Mouse (Mus musculus) midbrain, embryonic 11.5 days (tissue): ENCODE measurements at regions not wholly inside any gene's neighbourhood (a gene's known extent, or its start where the extent isn't known, plus 50 kb on each side); places are given as distances from the start of the nearest gene placed in this dataset.

ENCODE experiments used
- ATAC-seq: fragments of 200-750 bp; cut with Nextera tagmentation; 2 replicates; pipeline ENCODE4 v1.8.0; 2017; ENCODE audit warnings: moderate TSS enrichment, moderate library complexity; ENCODE audit not compliant: low FRiP score
- DNase-seq: peaks from one replicate; pipeline ENCODE4 v3.0.0; 2015; ENCODE audit warnings: low spot score; ENCODE audit errors: missing footprints
- H3K27ac ChIP-seq: fragments of 300-500 bp; sonication (generic); 2 replicates; pipeline ENCODE4 v1.5.1; 2014; ENCODE audit warnings: low read depth, low read length
- H3K27me3 ChIP-seq: fragments of 300-500 bp; sonication (generic); 2 replicates; pipeline ENCODE4 v1.6.1; 2014; ENCODE audit warnings: mild to moderate bottlenecking, low read length, moderate library complexity, mixed read lengths; ENCODE audit not compliant: control insufficient read depth, insufficient read depth
- H3K36me3 ChIP-seq: fragments of 300-500 bp; sonication (generic); 2 replicates; pipeline ENCODE4 v1.6.1; 2014; ENCODE audit warnings: mild to moderate bottlenecking, low read length, moderate library complexity, mixed read lengths; ENCODE audit not compliant: control insufficient read depth, insufficient read depth
- H3K4me1 ChIP-seq: fragments of 300-500 bp; sonication (generic); 2 replicates; pipeline ENCODE4 v1.6.1; 2014; ENCODE audit warnings: low read length; ENCODE audit not compliant: control insufficient read depth, insufficient read depth
- H3K4me2 ChIP-seq: fragments of 300-500 bp; sonication (generic); 2 replicates; pipeline ENCODE4 v1.6.1; 2014; ENCODE audit warnings: mild to moderate bottlenecking, moderate library complexity
- H3K4me3 ChIP-seq: fragments of 300-500 bp; sonication (generic); 2 replicates; pipeline ENCODE4 v1.5.1; 2014; ENCODE audit warnings: low read depth, low read length
- H3K9ac ChIP-seq: fragments of 300-500 bp; sonication (generic); 2 replicates; pipeline ENCODE4 v1.6.1; 2014; ENCODE audit warnings: low read length
- H3K9me3 ChIP-seq: fragments of 300-500 bp; sonication (generic); 2 replicates; pipeline ENCODE4 v1.6.1; 2016; ENCODE audit warnings: low read length; ENCODE audit not compliant: control insufficient read depth
- WGBS: fragments of 180-500 bp; shearing (Covaris S2); extraction: QIAGEN DNeasy Blood & Tissue Kit; methylation state at CpG from one replicate; pipeline ENCODE4 v1.1.7; 2014; 5-methylcytosine and 5-hydroxymethylcytosine counted together

- ATAC-seq, result no peak
- no peaks in the 10 kb centered on the region; the same call in 1 of the 2 replicates for H3K9me3 ChIP-seq
- 52% methylated on average over 11 of the region's 11 CpGs for WGBS
- no peak overlapping the region for H3K27ac ChIP-seq
- H3K4me2 ChIP-seq, result no peak overlapping the region
- no peak overlapping the region for H3K9ac ChIP-seq
- no peak overlapping the region for H3K4me3 ChIP-seq
- H3K36me3 ChIP-seq, result no peaks in the 10 kb centered on the region
- H3K27me3 ChIP-seq, result no peaks in the 10 kb centered on the region
- DNase-seq, result no peak
- no peaks in the 10 kb centered on the region; the same call in 1 of the 2 replicates for H3K4me1 ChIP-seq
Observed at GRCm38 (mm10) chr14:114832987-114833386, 259.0 kb upstream of the Gpc5 start.

GRCm38 (mm10) chr14:114836723-114837349 lies 255.2 kb upstream of the Gpc5 start:
- no peak overlapping the region for H3K4me3 ChIP-seq
- no peak overlapping the region for H3K27ac ChIP-seq
- DNase-seq (no peak), ATAC-seq (no peak)
- no peaks in the 10 kb centered on the region; the same call in 1 of the 2 replicates for H3K9me3 ChIP-seq
- H3K36me3 ChIP-seq, result no peaks in the 10 kb centered on the region
- H3K4me1 ChIP-seq, result peaks cover 9% of the 10 kb centered on the region; the same call in 1 of the 2 replicates
- H3K4me2 ChIP-seq, result no peak overlapping the region
- 67% methylated on average over 3 of the region's 3 CpGs for WGBS
- no peaks in the 10 kb centered on the region for H3K27me3 ChIP-seq
- H3K9ac ChIP-seq, result no peak overlapping the region

- Histone ChIP-seq H3K27me3 (no peaks in the 10 kb centered on the region), H3K4me2 (peak overlapping the region; percentile 13), H3K9me3 (no peaks in the 10 kb centered on the region), H3K27ac (no peak overlapping the region), H3K9ac (no peak overlapping the region), H3K4me1 (peaks cover 9% of the 10 kb centered on the region; the same call in 1 of the 2 replicates), H3K4me3 (no peak overlapping the region), H3K36me3 (no peaks in the 10 kb centered on the region)
- 39% methylated on average over 16 of the region's 16 CpGs for WGBS
- ATAC-seq (peak; percentile 49; the same call in 1 of the 2 replicates), DNase-seq (no peak)
Observed at GRCm38 (mm10) chr14:114837652-114838276, 254.3 kb upstream of the Gpc5 start.

- Histone ChIP-seq H3K27ac (no peak overlapping the region), H3K27me3 (no peaks in the 10 kb centered on the region), H3K4me2 (no peak overlapping the region), H3K4me3 (no peak overlapping the region), H3K4me1 (peaks cover 9% of the 10 kb centered on the region; the same call in 1 of the 2 replicates), H3K9me3 (no peaks in the 10 kb centered on the region), H3K9ac (no peak overlapping the region), H3K36me3 (no peaks in the 10 kb centered on the region)
- ATAC-seq (peak; percentile 43; the same call in 1 of the 2 replicates), DNase-seq (no peak)
- WGBS, result 35% methylated on average over 2 of the region's 2 CpGs
Observed at GRCm38 (mm10) chr14:114839340-114839903, 252.6 kb upstream of the Gpc5 start.

GRCm38 (mm10) chr14:114840766-114841165 lies 251.2 kb upstream of the Gpc5 start:
- no peak for ATAC-seq
- H3K4me1 ChIP-seq, result peaks cover 9% of the 10 kb centered on the region; the same call in 1 of the 2 replicates
- H3K4me2 ChIP-seq, result no peak overlapping the region
- DNase-seq, result no peak
- H3K27me3 ChIP-seq, result no peaks in the 10 kb centered on the region
- H3K4me3 ChIP-seq, result no peak overlapping the region
- no peak overlapping the region for H3K27ac ChIP-seq
- no peaks in the 10 kb centered on the region for H3K9me3 ChIP-seq
- WGBS, result 87% methylated on average over 5 of the region's 5 CpGs
- H3K36me3 ChIP-seq, result no peaks in the 10 kb centered on the region
- no peak overlapping the region for H3K9ac ChIP-seq

GRCm38 (mm10) chr14:114841552-114841951 lies 250.5 kb upstream of the Gpc5 start:
- 66% methylated on average over 5 of the region's 5 CpGs for WGBS
- Histone ChIP-seq H3K9ac (no peak overlapping the region), H3K27me3 (no peaks in the 10 kb centered on the region), H3K4me1 (peaks cover 9% of the 10 kb centered on the region; the same call in 1 of the 2 replicates), H3K4me3 (no peak overlapping the region), H3K9me3 (no peaks in the 10 kb centered on the region), H3K36me3 (no peaks in the 10 kb centered on the region), H3K4me2 (no peak overlapping the region), H3K27ac (no peak overlapping the region)
- DNase-seq (no peak), ATAC-seq (no peak)

GRCm38 (mm10) chr14:114842327-114842726 lies 249.7 kb upstream of the Gpc5 start:
- 89% methylated on average over 8 of the region's 8 CpGs for WGBS
- no peak for ATAC-seq
- Histone ChIP-seq H3K36me3 (no peaks in the 10 kb centered on the region), H3K9me3 (no peaks in the 10 kb centered on the region), H3K27me3 (no peaks in the 10 kb centered on the region), H3K9ac (no peak overlapping the region), H3K4me3 (no peak overlapping the region), H3K27ac (no peak overlapping the region), H3K4me2 (no peak overlapping the region), H3K4me1 (peaks cover 9% of the 10 kb centered on the region; the same call in 1 of the 2 replicates)
- DNase-seq, result no peak

GRCm38 (mm10) chr14:114843105-114843743 lies 248.8 kb upstream of the Gpc5 start:
- Histone ChIP-seq H3K9me3 (no peaks in the 10 kb centered on the region), H3K27ac (no peak overlapping the region), H3K4me3 (no peak overlapping the region), H3K9ac (no peak overlapping the region), H3K36me3 (no peaks in the 10 kb centered on the region), H3K4me2 (no peak overlapping the region), H3K4me1 (peaks cover 9% of the 10 kb centered on the region; the same call in 1 of the 2 replicates), H3K27me3 (no peaks in the 10 kb centered on the region)
- ATAC-seq, result peak; percentile 61; the same call in 1 of the 2 replicates
- no peak for DNase-seq
- WGBS, result 52% methylated on average over 6 of the region's 6 CpGs
